In the genomic region with DNA sequence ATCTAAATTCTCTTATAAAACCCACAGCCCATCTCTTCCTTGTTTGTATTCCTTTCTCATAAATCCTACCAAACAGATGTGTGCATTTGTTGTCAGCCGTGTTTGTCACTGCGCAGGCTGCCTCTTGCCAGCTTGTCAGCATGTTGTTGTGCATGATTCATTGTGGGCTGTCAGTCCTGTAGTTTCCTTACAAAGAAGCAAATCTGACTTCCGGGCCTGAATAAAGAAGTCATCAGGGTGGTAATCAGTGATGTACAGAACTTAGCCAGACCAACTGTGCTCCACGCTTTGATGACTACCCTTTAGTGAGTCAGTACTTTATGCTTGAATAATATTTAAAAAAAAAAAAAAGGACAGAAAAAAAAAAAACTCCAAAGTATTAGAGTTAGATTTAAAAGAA, we compare ENCODE assay signal across 13 mouse cellular contexts.
DNase-seq lines count a peak whose midpoint lies in the region; ATAC-seq and TF ChIP-seq lines count a peak whose summit lies in the region.
"Had no signal": no experiment of that assay in that cellular context is flagged by ENCODE, and none has a peak within 500 bp of the region (broad histone marks: within the 10 kb centered on the region; RNA-seq: fewer than 3 reads in every experiment).

No protein-coding gene starts in this region.

- in situ Hi-C loops in Patski (cut with MboI; ENCODE audit: low pct_unique_long_range_greater_than_20kb), result no loop called here

- intact Hi-C loops in left cerebral cortex, postnatal 4 days (cut with DNase I), result no loop called here

- peak; percentile 74 for ATAC-seq in Patski

- POLR2A ChIA-PET in Patski (lab: Charles Lee), result interaction anchor here (1.1 kb wide), 1 partner anchor 60 kb away, joined by 3 read pairs; no protein-coding TSS in a partner anchor

- CTCF ChIA-PET in Patski (lab: Charles Lee), result no interaction called here

- no peak for TF ChIP-seq CTCF in Patski (IDR thresholded peaks at IDR 0.05)

- peak; percentile 2 for DNase-seq in left cerebral cortex, postnatal 4 days
- no peak for DNase-seq in left cerebral cortex, adult 18-20 months (ENCODE audit: low spot score in 2 of 2)
- DNase-seq in MN1 (ENCODE audit: low spot score) (peak; percentile 27), Patski (ENCODE audit: low read depth, low spot score) (no peak), adipocyte (ENCODE audit: low spot score) (no peak)
- peak; percentile 6 to 19 for DNase-seq in layer of hippocampus, adult 18-20 months (ENCODE audit: low spot score in 2 of 2)
- no peak for DNase-seq in adrenal gland, adult 18-20 months (ENCODE audit: low spot score in 2 of 2)
- no peak for DNase-seq in testis, postnatal 14 days (ENCODE audit: low spot score)
- DNase-seq: adrenal gland, adult 8-10 months; kidney, adult 9 months; lung, adult 2 months had no signal

- peaks cover 35% of the 10 kb centered on the region for H3K27me3 ChIP-seq in Patski
- H3K27me3 ChIP-seq: CH12.LX; embryonic facial prominence, embryonic 12.5 days had no signal

Comparison
In these comparisons a context has a peak if more than half of its experiments do, and no peak if none do; other contexts are left out.
1. DNase-seq: peak in left cerebral cortex, postnatal 4 days (single experiment), MN1 (single experiment) and layer of hippocampus, adult 18-20 months (2 of 2); none in left cerebral cortex, adult 18-20 months (0 of 2), Patski (single experiment), adrenal gland, adult 18-20 months (0 of 2), adipocyte (single experiment) and testis, postnatal 14 days (single experiment).